Mouse (Mus musculus) liver, embryonic 13.5 days (tissue): ENCODE data around the gene Fam228b. TPM values are rescaled to one million over a fixed set of nuclear protein-coding genes. Genes with fewer than 3 reads are reported as not detected.
"Not testable (repeated sequence)": the region's sequence is repeated elsewhere in the genome, so short reads cannot be mapped to it uniquely, and the experiment has no call there.

Experiments used
- ATAC-seq: fragments of 200-750 bp; cut with Nextera tagmentation; 2 replicates; pipeline ENCODE4 v1.8.0; 2017; ENCODE audit warnings: low read depth, mild to moderate bottlenecking, moderate number of reproducible peaks, moderate library complexity
- DNase-seq: peaks from one replicate; pipeline ENCODE4 v3.0.0; 2022
- H3K27ac ChIP-seq: fragments of 300-500 bp; sonication (generic); 2 replicates; pipeline ENCODE4 v1.5.1; 2015; ENCODE audit warnings: moderate library complexity, mild to moderate bottlenecking, inconsistent platforms
- H3K27me3 ChIP-seq: fragments of 300-500 bp; sonication (generic); 2 replicates; pipeline ENCODE4 v1.6.1; 2015; ENCODE audit warnings: mild to moderate bottlenecking, inconsistent platforms
- H3K36me3 ChIP-seq: fragments of 300-500 bp; sonication (generic); 2 replicates; pipeline ENCODE4 v1.6.1; 2015; ENCODE audit warnings: mild to moderate bottlenecking, inconsistent platforms
- H3K4me1 ChIP-seq: fragments of 300-500 bp; sonication (generic); replicated peaks from 2 replicates; pipeline ENCODE4 v1.6.1; 2015; ENCODE audit warnings: inconsistent platforms
- H3K4me2 ChIP-seq: fragments of 300-500 bp; sonication (generic); 2 replicates; pipeline ENCODE4 v1.6.1; 2015; ENCODE audit warnings: inconsistent platforms, mild to moderate bottlenecking, moderate library complexity
- H3K4me3 ChIP-seq: fragments of 300-500 bp; sonication (generic); replicated peaks from 2 replicates; pipeline ENCODE4 v1.5.1; 2015; ENCODE audit warnings: mild to moderate bottlenecking, inconsistent platforms
- H3K9ac ChIP-seq: fragments of 300-500 bp; sonication (generic); 2 replicates; pipeline ENCODE4 v1.6.1; 2015; ENCODE audit warnings: mild to moderate bottlenecking, inconsistent platforms
- H3K9me3 ChIP-seq: fragments of 300-500 bp; sonication (generic); replicated peaks from 2 replicates; pipeline ENCODE4 v1.6.1; 2016; ENCODE audit warnings: inconsistent platforms
- WGBS: fragments of 180-500 bp; shearing (Covaris S2); methylation state at CpG from one replicate; pipeline ENCODE4 v1.1.7; 2015; ENCODE audit not compliant: insufficient replicate concordance; 5-methylcytosine and 5-hydroxymethylcytosine counted together
- polyA plus RNA-seq: library from polyadenylated mRNA; unstranded; fragments of >200 nt; fragmentation: Nextera tagmentation; extraction: Ambion mirVana; gene quantifications from 2 replicates; pipeline ENCODE4 v1.2.1, GENCODE M21; 2015

The Fam228b gene
- polyA plus RNA-seq, 1 experiment from 2014 or later = 0.89 TPM

DNA sequence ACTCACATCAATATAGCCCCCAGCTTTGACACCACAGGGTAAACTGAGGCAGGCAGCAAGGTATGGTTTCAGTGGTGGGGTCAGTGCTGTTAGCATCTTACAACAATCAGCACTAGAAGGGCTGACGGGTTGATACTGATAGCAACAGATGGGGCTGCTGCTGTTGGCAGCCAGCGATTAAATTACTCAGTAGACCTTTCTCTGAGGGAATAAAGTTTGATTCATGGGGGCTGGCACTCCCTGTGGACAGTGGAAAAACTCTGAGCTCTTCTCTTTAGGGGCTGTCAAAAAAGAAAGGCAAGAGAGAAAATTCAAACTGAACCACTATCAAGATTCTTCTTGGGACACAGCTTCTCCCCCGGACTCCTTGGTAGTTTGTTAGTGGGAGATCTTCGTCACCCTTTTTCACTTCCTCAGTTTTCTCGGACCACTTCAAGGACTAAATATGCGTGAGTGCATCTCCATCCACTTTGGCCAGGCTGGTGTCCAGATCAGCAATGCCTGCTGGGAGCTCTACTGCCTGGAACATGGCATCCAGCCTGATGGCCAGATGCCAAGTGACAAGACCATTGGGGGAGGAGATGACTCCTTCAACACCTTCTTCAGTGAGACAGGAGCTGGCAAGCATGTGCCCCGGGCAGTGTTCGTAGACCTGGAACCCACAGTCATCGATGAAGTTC is 12.8 kb upstream of the Fam228b start:
- not testable (repeated sequence) for DNase-seq, H3K36me3 ChIP-seq, H3K27ac ChIP-seq, H3K4me2 ChIP-seq, H3K4me3 ChIP-seq, H3K9me3 ChIP-seq, H3K27me3 ChIP-seq, ATAC-seq, H3K4me1 ChIP-seq, H3K9ac ChIP-seq
- 74% methylated on average over 9 of the region's 9 CpGs for WGBS

GRCm38 (mm10) chr12:4781270-4781669 is 12.2 kb upstream of the Fam228b start:
- ATAC-seq = peak; percentile 43; the same call in 1 of the 2 replicates
- Histone ChIP-seq H3K9ac (no peak overlapping the region), H3K4me1 (0 out of 2 replicates have a peak, but pooled peaks cover 3% of the 10 kb centered on the region), H3K27me3 (no peaks in the 10 kb centered on the region), H3K9me3 (no peaks in the 10 kb centered on the region), H3K4me2 (no peak overlapping the region), H3K4me3 (no peak overlapping the region), H3K27ac (no peak overlapping the region), H3K36me3 (no peaks in the 10 kb centered on the region)
- 59% methylated on average over 1 of the region's 1 CpGs for WGBS
- DNase-seq = no peak

DNA sequence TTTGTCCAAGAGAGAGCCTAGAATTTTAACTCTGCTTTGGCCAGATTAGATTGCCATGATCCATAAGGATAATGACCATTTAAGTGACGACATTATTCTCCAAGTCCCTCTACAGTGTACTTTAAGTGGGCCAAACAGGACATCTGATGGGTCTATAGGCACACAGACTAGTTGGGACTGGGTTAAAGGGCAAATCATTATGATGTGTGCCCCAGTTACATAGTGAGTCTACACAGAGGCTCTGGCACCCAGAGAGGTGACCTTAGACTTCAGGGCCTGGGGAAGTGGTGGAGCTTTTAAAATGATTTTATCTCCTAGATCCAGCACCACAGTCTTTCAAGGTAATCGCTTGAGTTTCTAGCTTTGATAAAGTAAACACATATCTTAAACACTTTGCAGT is 11.2 kb upstream of the Fam228b start:
- Histone ChIP-seq H3K4me2 (no peak overlapping the region), H3K36me3 (no peaks in the 10 kb centered on the region), H3K4me1 (peaks cover 11% of the 10 kb centered on the region), H3K9me3 (no peaks in the 10 kb centered on the region), H3K27me3 (no peaks in the 10 kb centered on the region), H3K9ac (no peak overlapping the region), H3K4me3 (no peak overlapping the region), H3K27ac (no peak overlapping the region)
- ATAC-seq = no peak
- no peak for DNase-seq
- WGBS = 46% methylated on average over 2 of the region's 2 CpGs

DNA sequence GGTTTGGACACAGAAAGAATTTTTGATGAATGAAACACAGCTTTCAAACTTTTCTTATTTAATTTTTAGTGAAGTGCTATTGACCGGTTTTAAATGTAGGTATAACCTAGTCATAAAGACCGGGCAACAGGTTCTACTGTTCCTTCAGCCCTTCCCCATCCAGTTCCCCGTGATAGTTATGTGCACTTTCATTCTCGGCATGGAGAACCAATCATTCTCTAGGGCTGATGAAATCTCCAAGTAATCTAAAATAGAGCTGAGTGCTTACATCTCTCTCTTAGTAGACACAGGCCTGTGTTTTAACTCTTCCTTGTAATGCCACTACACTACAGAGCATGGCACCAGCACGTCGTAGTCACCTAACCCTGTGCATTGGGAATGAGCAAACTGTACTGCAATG is 8.7 kb upstream of the Fam228b start:
- H3K4me2 ChIP-seq = no peak overlapping the region
- H3K4me3 ChIP-seq = no peak overlapping the region
- no peaks in the 10 kb centered on the region for H3K9me3 ChIP-seq
- DNase-seq (no peak), ATAC-seq (no peak)
- no peak overlapping the region for H3K27ac ChIP-seq
- H3K27me3 ChIP-seq = no peaks in the 10 kb centered on the region
- H3K4me1 ChIP-seq = peaks cover 18% of the 10 kb centered on the region
- H3K9ac ChIP-seq = no peak overlapping the region
- no peaks in the 10 kb centered on the region for H3K36me3 ChIP-seq
- 80% methylated on average over 6 of the region's 6 CpGs for WGBS

DNA sequence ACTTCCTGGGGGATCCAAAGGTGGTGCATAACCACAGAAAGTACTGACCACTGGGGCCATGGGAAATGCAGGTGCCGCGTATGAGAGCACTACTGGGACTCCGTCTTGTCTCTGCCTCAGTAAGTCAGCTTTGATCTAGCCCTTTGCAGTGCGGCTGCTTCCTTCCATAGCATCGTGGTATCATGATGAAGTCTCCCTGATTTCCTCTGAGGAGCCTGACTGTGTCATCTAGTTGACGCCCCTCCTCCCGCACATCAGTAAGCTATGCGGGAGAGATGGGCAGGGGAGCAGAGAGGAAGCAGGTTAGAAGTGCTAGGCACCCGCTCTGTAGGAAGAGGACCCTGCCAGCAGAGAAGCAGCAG is 6.5 kb upstream of the Fam228b start:
- Histone ChIP-seq H3K4me2 (peak overlapping the region; percentile 49), H3K9ac (peak overlapping the region; percentile 26; the same call in 1 of the 2 replicates), H3K9me3 (no peaks in the 10 kb centered on the region), H3K4me3 (no peak overlapping the region; the same call in 1 of the 2 replicates), H3K27ac (peak overlapping the region; percentile 73), H3K27me3 (no peaks in the 10 kb centered on the region), H3K4me1 (peaks cover 18% of the 10 kb centered on the region), H3K36me3 (no peaks in the 10 kb centered on the region)
- DNase-seq (no peak), ATAC-seq (peak; percentile 56)
- WGBS = 29% methylated on average over 9 of the region's 9 CpGs

- DNase-seq (no peak), ATAC-seq (peak; percentile 91)
- Histone ChIP-seq H3K4me3 (no peak overlapping the region; the same call in 1 of the 2 replicates), H3K27ac (peak overlapping the region; percentile 73), H3K9me3 (no peaks in the 10 kb centered on the region), H3K36me3 (no peaks in the 10 kb centered on the region), H3K4me2 (peak overlapping the region; percentile 49), H3K9ac (peak overlapping the region; percentile 33; the same call in 1 of the 2 replicates), H3K27me3 (no peaks in the 10 kb centered on the region), H3K4me1 (peaks cover 18% of the 10 kb centered on the region)
- 29% methylated on average over 8 of the region's 8 CpGs for WGBS
Observed at GRCm38 (mm10) chr12:4774895-4775587, 6.0 kb upstream of the Fam228b start.

DNA sequence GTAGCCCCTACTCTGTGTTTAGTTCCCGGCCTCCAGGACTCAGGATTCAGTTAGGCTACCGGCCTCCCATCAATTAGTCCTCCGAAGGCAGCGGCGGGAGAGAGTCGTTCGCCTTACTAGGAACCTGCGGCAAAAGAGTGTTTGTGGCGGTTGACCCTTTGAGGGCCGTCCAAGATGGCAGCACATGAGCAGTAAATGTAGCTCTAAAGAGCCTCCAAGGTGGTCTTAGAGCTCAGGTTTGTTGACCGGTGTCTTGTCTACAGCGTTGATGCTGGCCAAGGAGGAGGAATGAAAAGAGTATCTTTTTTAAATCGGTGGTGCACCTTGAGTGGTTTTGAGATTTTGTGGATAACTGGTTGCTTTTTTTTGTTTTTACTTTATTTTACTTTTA is 261 bp upstream of the Fam228b start:
- Histone ChIP-seq H3K4me1 (peaks cover 10% of the 10 kb centered on the region; the same call in 1 of the 2 replicates), H3K9ac (peak overlapping the region; percentile 84), H3K9me3 (no peaks in the 10 kb centered on the region), H3K27me3 (no peaks in the 10 kb centered on the region), H3K4me2 (peak overlapping the region; percentile 82), H3K36me3 (no peaks in the 10 kb centered on the region), H3K27ac (no peak overlapping the region), H3K4me3 (peak overlapping the region; percentile 76)
- ATAC-seq = no peak; the same call in 1 of the 2 replicates
- no peak for DNase-seq
- 16% methylated on average over 13 of the region's 13 CpGs for WGBS

- Histone ChIP-seq H3K9me3 (no peaks in the 10 kb centered on the region), H3K27ac (no peak overlapping the region), H3K4me3 (no peak overlapping the region), H3K4me1 (no peaks in the 10 kb centered on the region), H3K4me2 (no peak overlapping the region), H3K27me3 (no peaks in the 10 kb centered on the region), H3K9ac (no peak overlapping the region), H3K36me3 (no peaks in the 10 kb centered on the region)
- ATAC-seq = no peak
- no peak for DNase-seq
- WGBS = 70% methylated on average over 1 of the region's 1 CpGs
Observed at GRCm38 (mm10) chr12:4757060-4757459, 12.0 kb downstream of the Fam228b start.

DNA sequence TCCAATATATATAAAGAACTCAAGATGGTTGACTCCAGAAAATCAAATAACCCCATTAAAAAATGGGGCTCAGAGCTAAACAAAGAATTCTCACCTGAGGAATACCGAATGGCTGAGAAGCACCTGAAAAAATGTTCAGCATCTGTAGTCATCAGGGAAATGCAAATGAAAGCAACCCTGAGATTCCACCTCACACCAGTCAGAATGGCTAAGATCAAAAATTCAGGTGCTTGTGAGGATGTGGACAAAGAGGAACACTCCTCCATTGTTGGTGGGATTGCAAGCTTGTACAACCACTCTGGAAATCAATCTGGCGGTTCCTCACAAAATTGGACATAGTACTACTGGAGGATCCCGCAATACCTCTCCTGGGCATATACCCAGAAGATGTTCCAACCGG is 14.6 kb downstream of the Fam228b start:
- H3K27ac ChIP-seq, H3K4me3 ChIP-seq, H3K36me3 ChIP-seq, DNase-seq, H3K9me3 ChIP-seq, H3K9ac ChIP-seq, ATAC-seq, H3K4me1 ChIP-seq, H3K4me2 ChIP-seq, H3K27me3 ChIP-seq: not testable (repeated sequence)
- 76% methylated on average over 4 of the region's 4 CpGs for whole genome bisulfite sequencing

- H3K9ac ChIP-seq = no peak overlapping the region
- no peak for ATAC-seq
- H3K4me2 ChIP-seq = no peak overlapping the region
- WGBS = 85% methylated on average over 10 of the region's 10 CpGs
- H3K9me3 ChIP-seq = no peaks in the 10 kb centered on the region
- no peaks in the 10 kb centered on the region for H3K27me3 ChIP-seq
- no peak overlapping the region for H3K4me3 ChIP-seq
- H3K27ac ChIP-seq = no peak overlapping the region
- no peaks in the 10 kb centered on the region for H3K4me1 ChIP-seq
- DNase-seq = no peak
- no peaks in the 10 kb centered on the region for H3K36me3 ChIP-seq
Observed at GRCm38 (mm10) chr12:4744486-4744885, 24.6 kb downstream of the Fam228b start.

- Histone ChIP-seq H3K36me3 (no peaks in the 10 kb centered on the region), H3K27me3 (no peaks in the 10 kb centered on the region), H3K27ac (no peak overlapping the region), H3K4me2 (no peak overlapping the region), H3K9me3 (no peaks in the 10 kb centered on the region), H3K4me3 (no peak overlapping the region), H3K4me1 (no peaks in the 10 kb centered on the region), H3K9ac (no peak overlapping the region)
- ATAC-seq (no peak), DNase-seq (no peak)
- 69% methylated on average over 3 of the region's 3 CpGs for WGBS
Observed at GRCm38 (mm10) chr12:4742183-4742582, 26.9 kb downstream of the Fam228b start.

DNA sequence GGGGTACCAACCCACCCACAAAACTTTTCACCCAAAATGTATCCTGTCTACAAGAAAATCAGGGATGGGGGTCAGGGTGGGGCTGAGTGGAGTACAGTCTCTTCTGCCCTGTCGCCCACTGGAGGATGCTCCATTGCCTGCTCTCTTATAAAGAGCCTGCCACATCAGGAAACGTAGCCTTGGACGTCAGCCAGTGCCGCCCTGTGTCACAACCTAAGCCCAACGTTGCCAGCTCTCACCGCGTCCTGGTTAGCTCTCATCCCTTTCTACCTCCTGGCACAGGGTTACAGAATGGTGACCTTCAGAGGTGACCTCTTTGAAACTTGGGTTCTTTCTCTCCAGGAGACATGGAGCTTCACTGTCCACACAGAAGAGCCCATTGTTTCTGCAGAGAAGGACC is 28.2 kb downstream of the Fam228b start:
- DNase-seq (no peak), ATAC-seq (no peak)
- Histone ChIP-seq H3K4me3 (no peak overlapping the region), H3K4me1 (no peaks in the 10 kb centered on the region), H3K36me3 (no peaks in the 10 kb centered on the region), H3K4me2 (no peak overlapping the region), H3K27me3 (no peaks in the 10 kb centered on the region), H3K9ac (no peak overlapping the region), H3K27ac (no peak overlapping the region), H3K9me3 (no peaks in the 10 kb centered on the region)
- WGBS = 68% methylated on average over 7 of the region's 7 CpGs
